Mouse (Mus musculus) heart, adult 9 months (tissue): ENCODE data around the gene Nudt13.
"Not testable (repeated sequence)": the region's sequence is repeated elsewhere in the genome, so short reads cannot be mapped to it uniquely, and the experiment has no call there.

Source experiments
- DNase-seq, 2 experiments: peaks; one replicate each; pipeline ENCODE4 v3.0.0; 2022; ENCODE audit warnings: low spot score in 2 of 2

Gene Nudt13

DNA sequence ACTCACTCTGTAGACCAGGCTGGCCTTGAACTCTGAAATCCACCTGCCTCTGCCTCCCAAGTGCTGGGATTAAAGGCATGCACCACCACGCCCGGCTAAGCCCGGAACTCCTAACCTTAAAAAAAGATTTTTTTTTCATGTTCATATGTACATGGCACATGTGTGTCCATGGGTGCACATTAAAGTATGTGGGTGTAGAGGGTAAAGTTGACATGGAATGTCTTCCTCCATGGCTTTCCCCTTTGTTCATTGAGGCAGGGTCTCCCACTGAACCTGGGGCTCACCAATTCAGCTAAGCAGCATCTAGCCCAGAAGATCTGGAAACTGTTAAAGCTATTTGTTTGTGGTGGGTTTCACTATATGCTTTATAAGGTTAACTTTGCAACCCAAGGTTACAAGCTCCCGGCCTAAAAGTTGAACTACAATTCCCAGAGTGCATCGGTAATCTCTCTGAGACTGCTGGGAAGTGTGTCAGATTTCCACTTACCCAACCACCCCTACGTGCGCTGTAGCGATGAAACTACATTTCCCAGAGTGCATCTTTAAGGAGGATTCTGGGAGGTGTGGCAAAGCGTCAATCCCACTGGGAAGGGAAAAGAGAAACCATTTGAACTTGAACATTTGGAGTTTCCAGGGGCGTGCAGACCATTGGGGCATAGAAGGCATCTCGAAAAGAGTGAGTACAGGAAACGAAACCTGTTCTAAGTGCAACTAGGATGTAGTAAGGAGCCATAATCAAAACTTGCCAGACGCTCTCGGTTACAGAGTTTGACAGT is at the start of gene Nudt13:
TSS of gene Nudt13 (plus strand) at position 581 of the 776 bp plus-strand sequence.
- DNase-seq: peak; percentile 92 to 93

DNA sequence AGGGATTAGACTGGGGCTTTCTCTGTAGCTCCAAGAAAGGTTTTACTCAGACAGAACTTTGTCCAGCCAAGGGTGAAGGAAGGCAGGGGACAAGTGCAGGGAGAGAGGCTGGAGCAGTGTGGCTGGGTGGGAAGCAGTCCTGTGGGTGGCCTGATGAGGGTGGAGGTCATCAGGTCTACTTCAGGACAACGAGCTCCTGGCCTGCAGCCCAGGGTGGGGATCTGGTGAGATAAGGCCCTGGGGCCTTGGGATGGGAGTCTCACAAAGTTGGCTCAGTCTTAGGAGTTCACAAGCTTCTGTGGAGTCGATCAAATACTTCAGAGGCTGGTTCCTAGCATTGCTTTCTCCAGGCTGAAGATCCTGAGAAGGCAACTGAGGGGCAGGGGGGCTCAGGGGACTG is 49.2 kb upstream of the Nudt13 start:
- DNase-seq: peak in 1 of 2 experiments; percentile 29

DNA sequence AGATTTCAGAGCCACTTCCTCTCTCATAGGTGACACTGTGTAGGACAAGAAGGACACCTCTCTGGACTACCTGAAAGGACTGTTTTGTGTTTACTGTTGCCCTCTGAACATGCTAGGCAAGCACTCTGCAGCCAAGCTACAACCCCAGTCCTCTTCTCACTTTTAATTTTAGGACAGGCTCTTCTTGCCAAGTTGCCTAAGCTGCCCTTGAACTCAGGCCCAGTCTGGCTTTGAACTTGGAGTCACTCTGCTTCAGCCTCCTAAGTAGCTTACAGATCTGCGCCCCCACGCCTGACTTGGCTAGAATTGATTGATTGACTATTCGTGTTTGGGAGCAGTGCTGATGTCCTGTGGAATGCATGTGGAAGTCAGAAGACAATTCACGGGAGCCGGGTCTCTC is 48.6 kb upstream of the Nudt13 start:
- no peak for DNase-seq

DNA sequence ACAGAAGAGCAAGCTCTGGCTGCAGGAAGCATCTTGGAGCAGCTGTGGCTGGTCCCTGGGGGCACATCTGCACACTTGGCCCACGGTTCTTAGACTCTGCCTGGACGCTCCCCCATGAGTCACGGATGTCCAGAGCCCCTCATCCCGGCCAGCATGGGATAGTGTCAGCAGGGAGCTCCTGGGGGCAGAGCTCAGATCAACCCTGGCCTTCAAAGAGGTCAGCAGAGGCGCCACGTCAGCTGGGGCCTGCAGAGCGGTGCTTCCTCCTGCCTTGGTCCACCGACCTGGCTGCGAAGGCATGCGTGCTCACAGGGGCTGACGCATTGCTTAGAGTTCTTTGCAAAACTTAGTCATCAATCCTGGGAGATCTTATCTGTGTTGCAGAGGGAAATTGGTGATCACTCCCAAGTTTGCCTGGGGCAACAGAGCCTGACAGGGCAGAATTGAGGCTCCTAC is 47.7 kb upstream of the Nudt13 start:
- peak; percentile 50 to 54 for DNase-seq

DNA sequence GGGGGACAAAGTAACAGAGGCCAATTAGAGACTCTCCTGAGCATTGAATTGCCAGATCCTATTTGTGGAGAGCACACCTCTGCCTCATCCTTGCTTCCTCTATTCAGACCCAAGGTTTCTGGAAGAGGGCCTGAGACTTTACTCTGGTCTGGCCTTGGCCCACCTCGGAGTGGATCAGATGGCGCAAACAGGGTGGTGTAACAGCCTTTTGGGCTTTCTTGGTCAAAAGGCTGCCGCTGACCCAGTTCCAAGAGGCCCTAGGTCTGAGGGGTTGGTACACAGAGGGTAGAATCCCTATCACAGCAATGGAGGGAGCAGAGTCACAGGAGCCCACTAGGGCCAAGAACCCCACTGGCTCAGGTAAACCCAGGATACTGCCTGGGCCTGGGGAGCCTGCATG is 46.5 kb upstream of the Nudt13 start:
- DNase-seq: no peak

DNA sequence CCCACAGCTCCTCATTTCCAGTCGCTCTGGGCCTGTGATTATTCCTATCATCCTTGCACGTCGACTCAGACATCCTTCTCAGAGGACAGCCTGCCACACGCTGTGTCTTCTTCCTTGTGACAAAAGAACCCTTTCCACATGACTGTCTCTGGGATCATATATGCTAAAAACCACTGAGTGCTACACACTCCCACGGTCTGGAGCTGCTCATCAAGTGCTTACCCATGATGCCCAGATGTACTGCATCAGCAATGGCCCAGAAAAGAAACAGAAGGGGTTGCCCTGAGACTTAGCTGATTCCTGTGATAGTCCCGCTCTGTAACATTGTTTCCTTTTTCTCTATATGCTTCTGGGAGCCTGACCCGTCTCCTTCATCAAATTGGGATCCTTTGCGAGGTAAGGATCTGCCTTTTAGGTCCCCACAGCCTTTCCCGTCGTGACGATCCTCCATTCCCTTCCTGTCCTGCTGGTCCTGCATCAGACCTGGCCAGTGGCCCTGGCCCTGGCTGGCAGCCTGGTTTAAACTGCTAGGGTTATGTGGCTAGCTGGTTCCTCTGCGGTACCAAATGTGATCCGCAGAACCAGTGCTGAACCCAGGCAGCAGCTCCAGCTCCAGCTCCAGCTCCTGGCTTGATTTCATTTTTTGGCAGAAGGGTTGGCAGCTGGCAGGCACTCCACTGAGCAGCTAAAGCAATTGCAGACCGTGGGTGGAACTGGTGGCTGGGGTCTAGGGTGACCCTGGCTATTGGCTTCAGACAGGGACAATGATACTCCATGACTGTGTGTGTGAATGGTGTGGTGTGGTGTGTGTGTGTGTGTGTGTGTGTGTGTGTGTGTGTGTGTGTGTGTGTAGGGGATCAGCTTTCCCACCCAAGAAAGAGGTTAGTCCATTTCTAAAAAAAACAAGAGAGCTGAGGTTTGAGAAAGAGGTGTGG is 44.0 kb upstream of the Nudt13 start:
- no peak for DNase-seq

DNA sequence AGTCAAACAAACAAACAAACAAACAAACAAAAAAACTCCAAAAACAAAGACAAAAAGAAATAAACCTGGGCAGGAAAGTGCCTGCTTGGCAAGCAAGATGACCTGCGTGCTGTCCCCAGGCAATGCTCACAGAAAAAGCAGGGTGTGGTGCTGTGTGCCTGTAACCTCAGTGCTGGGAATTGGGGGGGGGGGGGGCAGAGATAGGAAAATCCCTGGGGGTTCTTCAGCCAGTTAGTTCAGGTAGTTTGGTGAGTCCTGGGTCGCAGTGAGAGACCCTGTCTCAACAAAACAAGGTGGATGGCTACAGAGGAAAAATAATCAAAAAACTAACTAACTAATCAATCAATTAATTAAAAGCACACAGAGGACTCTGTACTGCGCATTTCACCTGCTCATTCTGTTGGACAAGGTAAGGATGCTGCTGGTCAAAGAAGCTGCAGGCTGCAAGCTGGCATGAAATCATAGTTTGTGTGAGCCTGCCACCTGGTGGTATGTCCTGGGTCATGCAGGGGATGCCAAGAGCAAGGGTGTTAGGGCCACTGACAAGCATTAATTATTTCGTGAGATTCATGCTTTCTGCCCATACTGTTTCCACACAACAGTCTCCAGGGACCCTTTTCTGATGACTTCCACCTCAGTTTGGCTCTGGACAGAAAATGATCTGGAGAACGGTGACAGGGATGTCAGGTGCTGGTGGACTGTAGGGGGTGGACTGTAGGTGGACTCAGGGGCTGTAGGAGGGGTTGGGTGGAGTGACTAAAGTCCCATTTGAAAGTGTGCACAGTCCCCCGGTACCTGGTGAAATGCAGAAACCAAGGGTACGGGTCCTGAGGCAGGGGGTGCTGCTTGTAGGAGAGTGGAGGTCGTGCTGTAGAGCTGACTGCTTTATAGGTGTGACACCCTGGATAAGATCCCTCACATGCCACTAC is 36.0 kb upstream of the Nudt13 start:
- peak; percentile 31 to 55 for DNase-seq

DNA sequence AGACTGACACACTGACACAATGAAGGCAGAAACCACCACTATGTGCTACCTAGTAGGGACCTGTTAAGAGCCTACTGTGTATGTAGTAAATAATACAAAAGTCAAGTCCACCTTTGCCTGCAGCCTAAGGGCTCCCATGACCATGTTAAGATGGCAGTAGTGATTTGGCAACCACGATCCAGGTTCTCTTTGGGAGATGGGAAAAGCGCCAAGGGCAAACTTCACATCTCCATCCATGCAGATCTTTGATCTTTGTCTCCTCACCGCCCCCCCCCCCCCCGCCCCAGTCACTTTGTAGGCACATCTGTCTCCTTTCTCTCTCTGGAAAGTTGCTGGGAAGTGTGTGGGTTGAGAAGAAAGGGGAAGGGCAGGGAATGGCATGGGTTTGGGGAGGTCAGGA is 32.2 kb upstream of the Nudt13 start:
- no peak for DNase-seq

DNA sequence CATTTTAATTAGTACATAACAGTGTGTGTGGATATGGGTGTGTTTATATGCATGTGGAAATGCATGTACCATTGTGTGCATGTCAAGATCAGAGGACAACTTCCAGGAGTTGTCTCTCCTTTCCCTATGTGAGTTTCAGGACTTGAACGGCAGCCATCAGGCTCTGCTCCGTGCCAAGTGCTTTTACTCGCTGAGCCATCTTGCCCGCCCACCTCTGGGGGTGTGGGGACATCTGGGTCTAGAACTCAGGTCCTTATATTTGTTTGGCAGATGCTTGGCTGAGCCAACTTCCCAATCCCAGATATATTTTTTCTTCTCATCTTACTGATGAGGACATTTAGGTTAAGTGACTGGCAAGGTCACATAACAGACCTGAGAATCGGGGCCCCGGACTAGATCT is 26.1 kb upstream of the Nudt13 start:
- DNase-seq: no peak

DNA sequence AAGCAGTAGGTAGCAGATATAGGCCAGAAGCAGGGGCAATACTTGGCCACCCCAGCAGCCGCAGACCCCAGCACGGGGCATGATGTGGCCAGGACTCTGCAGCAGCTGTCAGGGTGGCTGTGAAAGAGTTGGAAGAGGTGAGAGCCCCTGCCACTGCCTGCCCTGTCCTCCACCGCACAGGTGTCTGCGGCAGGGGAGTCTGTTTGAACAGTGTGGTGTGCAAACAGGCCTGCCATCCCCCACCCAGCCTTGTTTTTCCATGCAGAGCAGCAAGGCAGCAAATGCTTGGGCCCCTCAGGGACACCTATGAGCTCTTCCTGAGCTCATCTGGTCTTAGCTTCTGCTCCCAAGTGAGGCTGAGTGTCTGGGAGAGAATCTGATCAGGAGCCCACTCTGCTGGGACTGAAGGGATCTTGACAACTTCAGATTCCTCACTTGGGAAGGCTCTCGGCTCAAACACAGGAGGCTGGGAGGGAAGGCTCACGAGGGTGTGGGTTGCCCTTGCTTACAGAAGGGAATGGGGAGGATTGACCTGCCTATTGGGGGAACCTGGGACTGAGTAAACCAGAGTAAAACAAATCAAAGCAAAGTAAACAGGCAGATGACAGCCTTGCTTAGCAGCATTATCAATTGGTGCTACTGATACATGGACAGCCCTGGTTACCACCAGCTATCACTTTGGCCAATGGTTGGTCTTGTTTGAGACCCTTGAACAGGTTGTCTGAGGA is 25.3 kb upstream of the Nudt13 start, which contains the start of gene Kcnk16:
TSS of gene Kcnk16 (minus strand) at position 118 of the 728 bp plus-strand sequence.
- no peak for DNase-seq

DNA sequence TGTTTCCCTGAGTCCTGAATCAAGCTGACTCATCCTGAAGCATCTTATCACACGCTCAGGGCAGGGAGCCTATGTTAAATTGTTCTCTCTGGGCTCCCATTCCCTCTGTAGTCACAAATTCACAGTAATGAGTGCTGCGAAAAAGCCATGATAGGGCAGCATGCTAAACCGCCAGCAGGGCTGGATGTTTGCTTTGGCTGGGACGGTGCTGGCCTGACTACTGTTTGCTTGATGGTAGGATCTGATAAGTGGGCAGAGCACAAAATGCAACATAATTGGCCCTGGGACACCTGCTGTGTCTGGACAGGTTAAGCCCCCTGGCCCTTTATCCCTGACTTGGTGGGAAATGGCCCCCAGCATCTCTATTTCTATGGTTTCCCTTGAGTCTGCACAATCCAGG is 3.1 kb upstream of the Nudt13 start:
- no peak for DNase-seq

DNA sequence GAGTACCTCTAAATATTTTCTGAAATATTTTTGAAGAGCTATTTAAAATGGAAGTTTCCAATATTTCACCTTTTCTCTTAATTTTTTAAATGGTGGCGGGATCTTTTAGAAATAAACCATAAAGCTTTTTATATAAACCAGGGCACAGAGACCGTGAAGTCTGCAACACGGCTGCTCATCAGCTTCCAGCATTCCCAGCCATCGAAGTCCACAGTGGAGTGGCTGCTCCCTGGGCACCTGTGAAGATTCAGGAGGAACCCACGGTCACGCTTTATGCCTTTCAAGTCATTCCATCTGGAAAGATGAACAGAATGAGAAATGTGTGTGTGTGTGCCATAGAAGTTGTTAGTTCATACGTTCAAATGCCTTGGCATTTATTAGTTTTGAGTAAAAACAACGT is 450 bp downstream of the Nudt13 start:
- peak in 1 of 2 experiments; percentile 6 for DNase-seq

DNA sequence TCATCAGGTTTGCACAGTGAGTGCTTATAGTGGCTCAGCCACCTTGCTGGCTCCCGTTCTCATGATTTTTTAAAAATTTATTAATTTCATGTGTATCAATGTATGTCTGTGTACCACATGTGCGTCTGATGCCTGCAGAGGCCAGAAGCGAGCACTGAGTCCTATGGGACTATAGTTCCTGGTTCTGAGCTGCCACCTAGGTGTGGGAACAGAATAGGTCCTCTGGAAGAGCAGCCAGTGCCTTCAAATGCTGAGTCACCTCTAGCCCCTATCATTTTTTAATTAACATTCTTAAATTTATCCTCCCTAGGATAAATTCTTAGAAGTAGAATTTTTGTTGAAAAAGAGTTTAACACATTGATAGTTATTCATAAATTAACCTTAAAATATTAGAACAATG is 3.1 kb downstream of the Nudt13 start:
- no peak for DNase-seq

DNA sequence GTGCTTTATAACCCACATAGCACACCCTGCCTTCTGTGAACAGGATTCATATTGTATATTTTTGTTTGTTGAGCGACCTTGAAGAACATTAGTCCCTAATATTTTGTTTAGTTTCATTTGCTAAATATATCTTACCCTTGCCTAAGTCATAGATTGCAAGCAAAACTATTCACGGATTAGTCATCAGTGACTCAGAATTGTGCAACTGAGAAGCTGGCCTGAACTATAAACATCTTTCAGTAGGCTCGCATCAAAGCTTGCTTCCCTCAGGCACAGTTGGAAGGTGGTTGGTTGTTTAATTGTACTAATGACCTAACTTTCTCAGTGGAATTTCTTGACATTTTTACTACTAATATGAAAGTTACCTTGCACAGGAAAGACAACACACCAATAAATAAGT is 3.6 kb downstream of the Nudt13 start:
- peak; percentile 42 to 61 for DNase-seq

DNA sequence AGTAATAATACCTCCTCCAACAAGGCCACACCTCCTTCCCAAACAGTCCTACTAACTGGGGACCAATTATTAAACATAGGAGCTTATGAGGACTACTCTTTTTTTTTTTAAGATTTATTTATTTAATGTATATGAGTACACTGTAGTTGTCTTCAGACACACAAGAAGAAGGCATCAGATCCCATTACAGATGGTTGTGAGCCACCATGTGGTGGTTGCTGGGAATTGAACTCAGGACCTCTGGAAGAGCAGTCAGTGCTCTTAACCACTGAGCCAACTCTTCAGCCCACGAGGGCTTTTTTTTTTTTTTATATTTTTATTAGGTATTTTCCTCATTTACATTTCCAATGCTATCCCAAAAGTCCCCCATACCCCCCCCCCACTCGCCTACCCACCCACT is 10.6 kb downstream of the Nudt13 start:
- not testable (repeated sequence) for DNase-seq

DNA sequence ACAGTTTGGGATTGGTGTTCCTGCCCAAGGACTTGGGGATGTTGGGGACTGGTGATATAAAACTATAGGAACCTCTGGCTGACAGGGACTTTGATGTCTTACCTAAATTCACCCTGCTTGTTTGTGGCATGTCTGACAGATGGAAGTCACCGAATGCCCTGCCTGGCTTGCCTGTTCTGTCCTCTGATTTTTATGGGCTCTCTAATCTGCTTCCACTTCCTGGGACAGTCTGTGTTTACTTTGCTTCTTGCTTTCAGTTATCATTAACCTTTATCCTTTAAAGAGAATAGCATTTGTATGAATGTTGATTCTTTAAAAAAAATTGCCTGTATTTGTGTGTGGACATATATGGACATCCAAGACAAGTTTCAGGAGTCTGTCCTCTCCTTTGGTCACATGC is 20.6 kb downstream of the Nudt13 start:
- DNase-seq: no peak

DNA sequence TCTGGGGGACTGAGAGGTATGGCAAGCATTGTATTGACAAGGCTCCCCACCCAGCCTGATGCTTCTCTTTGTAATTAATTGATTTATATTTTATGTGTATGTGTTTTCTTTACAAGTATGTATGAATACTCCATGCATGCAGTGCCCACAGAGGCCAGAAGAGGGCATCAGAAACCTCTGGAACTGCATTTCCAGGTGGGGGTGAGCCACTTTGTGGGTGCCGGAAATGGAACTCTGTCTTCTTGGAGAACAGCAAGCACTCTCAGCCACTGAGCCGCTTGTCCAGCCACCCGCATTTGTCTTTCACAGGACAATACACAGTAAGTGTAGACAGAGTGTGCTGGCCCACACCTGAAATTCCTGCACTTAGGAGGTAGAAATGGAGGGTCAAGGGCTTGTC is 24.9 kb downstream of the Nudt13 start:
- DNase-seq: no peak

DNA sequence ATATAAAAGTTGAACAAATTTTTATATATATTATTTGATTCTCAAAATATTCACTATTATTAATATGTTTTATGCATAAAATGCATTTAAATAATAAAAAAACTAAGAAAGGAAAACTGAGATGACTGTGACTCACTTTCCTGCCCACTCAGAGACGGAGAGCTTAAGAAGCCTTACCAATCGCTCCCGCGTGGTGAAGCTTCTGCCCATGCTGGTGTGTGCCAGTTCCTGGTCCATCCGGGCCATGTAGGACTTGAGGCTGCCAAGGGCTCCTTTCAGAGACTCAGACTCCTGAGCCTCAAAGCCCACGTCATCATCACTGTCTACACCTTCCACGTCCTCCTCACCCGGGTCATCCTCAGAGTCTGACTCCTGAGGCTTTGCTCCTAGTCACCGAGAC is 29.7 kb downstream of the Nudt13 start:
- DNase-seq: no peak

DNA sequence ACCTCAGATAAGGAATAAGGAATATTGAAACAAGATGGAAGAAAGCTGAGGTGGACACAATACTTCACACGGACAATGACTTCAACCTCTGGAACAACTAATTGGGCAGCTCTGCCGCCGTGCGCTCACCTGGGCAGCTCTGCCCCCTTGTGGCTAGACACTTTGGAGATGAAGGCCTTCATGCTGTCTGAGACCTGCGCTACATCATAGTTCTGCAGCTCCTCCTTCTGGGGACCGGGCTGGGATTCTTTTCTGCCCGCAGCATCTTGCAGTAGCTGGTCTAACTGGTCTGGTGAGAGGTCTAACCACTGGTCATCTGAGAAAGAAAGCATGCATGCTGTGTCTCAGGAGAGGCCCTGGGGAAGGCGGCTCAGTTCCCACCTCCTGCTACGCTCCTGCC is 34.0 kb downstream of the Nudt13 start:
- no peak for DNase-seq

DNA sequence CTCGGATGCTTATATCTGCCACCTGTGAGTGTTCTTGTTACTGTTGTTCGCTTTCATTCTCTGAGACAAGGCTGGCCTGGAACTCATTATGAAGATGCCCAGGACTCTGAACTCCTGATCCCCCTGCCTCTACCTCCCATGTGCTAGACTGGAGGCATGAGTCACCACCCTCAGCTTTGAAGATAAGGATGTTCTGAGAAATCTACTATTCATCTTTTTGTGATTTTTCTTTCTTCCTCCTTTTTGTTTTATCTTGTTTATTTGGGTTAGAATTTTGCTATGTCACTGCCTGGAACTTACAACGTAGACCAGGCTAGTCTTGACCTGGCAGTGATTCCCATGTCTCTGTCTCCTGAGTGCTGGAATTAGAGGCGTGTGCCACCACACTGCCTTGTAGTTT is 36.8 kb downstream of the Nudt13 start:
- DNase-seq: no peak

DNA sequence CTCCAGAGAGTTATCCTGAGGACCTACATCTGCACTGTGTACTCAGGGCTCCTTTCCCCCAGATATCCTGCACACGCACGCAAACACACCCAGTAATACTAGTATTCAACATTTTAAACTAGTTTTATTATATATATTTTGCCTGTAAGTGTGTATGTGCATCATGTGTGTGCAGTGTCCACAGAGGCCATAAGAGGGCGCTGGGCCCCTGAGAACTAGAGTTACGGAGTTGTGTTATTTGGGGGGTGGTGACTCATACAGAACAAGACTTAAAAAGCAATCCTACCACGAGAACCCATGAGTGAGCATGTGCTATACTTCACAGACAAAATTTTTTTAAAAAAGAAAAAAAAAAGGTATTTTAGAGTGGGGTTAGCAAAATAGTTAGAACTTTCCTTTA is 44.9 kb downstream of the Nudt13 start:
- DNase-seq: no peak
